Mouse (Mus musculus): ENCODE results near the gene Lgals2. TPM values are rescaled to one million over a fixed set of nuclear protein-coding genes. Genes with fewer than 3 reads are reported as not detected.

Lgals2 gene
- total RNA-seq (2012; rRNA removed): not detected in 2 replicates
- not detected for polyA plus RNA-seq (2012; ENCODE audit: insufficient read depth in 1 of 2, insufficient read length in 2 of 2, low read depth in 1 of 2, low replicate concordance in 2 of 2, missing spikeins in 1 of 2)

DNA sequence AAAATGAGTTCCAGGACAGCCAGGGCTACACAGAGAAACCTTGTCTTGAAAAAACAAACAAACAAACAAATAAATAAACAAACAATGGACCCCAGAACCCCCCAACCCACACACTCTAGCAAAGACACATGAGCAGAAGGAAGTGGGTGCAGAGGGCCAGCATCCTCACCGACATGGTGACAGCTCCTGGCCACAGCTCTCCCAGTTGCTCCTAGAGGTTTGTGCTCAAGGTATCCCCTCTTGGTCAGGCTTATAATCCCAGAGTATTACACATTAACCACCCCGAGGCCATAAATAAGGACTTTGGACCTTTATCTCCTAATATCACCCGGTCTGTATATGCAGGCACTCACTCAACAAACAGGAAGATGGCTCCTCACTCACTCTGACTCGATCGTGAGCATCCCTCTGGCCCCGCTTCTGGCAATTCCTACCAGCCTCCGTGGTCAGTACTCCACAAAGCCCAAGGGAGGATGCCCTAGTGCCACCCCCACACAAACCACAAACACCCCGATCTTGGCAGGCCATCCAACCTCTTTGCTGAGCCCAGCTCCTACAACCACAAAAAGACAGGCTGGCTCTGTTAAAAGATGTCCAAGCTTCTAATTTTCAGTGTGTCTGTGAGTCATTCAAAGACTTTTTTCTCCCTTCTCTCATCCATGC is at the start of gene Lgals2:
Gene Lgals2, minus strand, starts transcription at position 227 of the 663 bp plus-strand sequence.
- H3K79me2 ChIP-seq (ENCODE audit: control insufficient read depth, insufficient read depth, low read length, poor library complexity): no peaks in the 10 kb centered on the region
- H3K27ac ChIP-seq (ENCODE audit: control insufficient read depth, low read depth, low read length): no peak within 1 kb of the TSS
- TF ChIP-seq E2F4 (IDR thresholded peaks at IDR 0.05; ENCODE audit: borderline replicate concordance, low read depth, low read length) (no peak), ZKSCAN1 (IDR thresholded peaks at IDR 0.05; ENCODE audit: low read depth, low read length) (no peak), MAX (IDR thresholded peaks at IDR 0.05; ENCODE audit: low read length) (no peak), BHLHE40 (IDR thresholded peaks at IDR 0.05; ENCODE audit: borderline replicate concordance, low read depth, low read length) (no peak), POLR2AphosphoS5 (IDR thresholded peaks at IDR 0.05; ENCODE audit: borderline replicate concordance, low read depth, low read length) (no peak), TCF12 (IDR thresholded peaks at IDR 0.05; ENCODE audit: low read depth, low read length) (no peak), CHD1 (IDR thresholded peaks at IDR 0.05; ENCODE audit: low read depth, low read length) (no peak), NRF1 (IDR thresholded peaks at IDR 0.05; ENCODE audit: insufficient read depth, low read depth, low read length, poor library complexity, severe bottlenecking) (no peak), UBTF (IDR thresholded peaks at IDR 0.05; ENCODE audit: borderline replicate concordance, insufficient read depth, low read depth, low read length) (no peak), EP300 (IDR thresholded peaks at IDR 0.05; ENCODE audit: low read depth in 1 of 2, low read length in 2 of 2) (no peak), SIN3A (IDR thresholded peaks at IDR 0.05; ENCODE audit: low read length) (no peak), ZMIZ1 (IDR thresholded peaks at IDR 0.05; ENCODE audit: low read depth, low read length) (no peak), ELF1 (IDR thresholded peaks at IDR 0.05; ENCODE audit: low read depth, low read length) (no peak), MEF2A (IDR thresholded peaks at IDR 0.05; ENCODE audit: extremely low read depth, insufficient replicate concordance, low read depth, low read length, poor library complexity, severe bottlenecking) (no peak), MXI1 (IDR thresholded peaks at IDR 0.05; ENCODE audit: low read depth, low read length) (no peak), RCOR1 (IDR thresholded peaks at IDR 0.05; ENCODE audit: low read depth, low read length) (no peak), TAL1 (IDR thresholded peaks at IDR 0.05; ENCODE audit: low read length) (no peak), HCFC1 (IDR thresholded peaks at IDR 0.05; ENCODE audit: low read depth, low read length) (no peak)
- H3K9ac ChIP-seq (ENCODE audit: control insufficient read depth, low read depth, low read length, poor library complexity, severe bottlenecking): no peak within 1 kb of the TSS
- H3K36me3 ChIP-seq (ENCODE audit: control insufficient read depth in 1 of 2, insufficient read depth in 2 of 2, low read length in 2 of 2): peaks cover 0 to 5% of the 10 kb centered on the region in 2 experiments; a peak in 2 of 4 replicates
- 0 out of 4 replicates have a peak, but pooled peaks cover 0 to 2% of the 10 kb centered on the region in 2 experiments for H3K27me3 ChIP-seq (ENCODE audit: control insufficient read depth in 1 of 2, insufficient read depth in 2 of 2, low read length in 2 of 2)
- no peaks in the 10 kb centered on the region for H3K9me3 ChIP-seq (replicated peaks; ENCODE audit: insufficient read depth, low read length)
- H3K4me1 ChIP-seq (ENCODE audit: control insufficient read depth in 1 of 2, insufficient read depth in 2 of 2, low read length in 2 of 2): peaks cover 5 to 11% of the 10 kb centered on the region in 2 experiments
- H3K4me3 ChIP-seq (ENCODE audit: control insufficient read depth in 1 of 2, insufficient read depth in 1 of 2, low read depth in 2 of 2, low read length in 2 of 2): no peak within 1 kb of the TSS
- DNase-seq (ENCODE audit: low read depth, low spot score): no peak
